Mouse (Mus musculus): ENCODE data around the gene Kazald1.

The Kazald1 gene

GRCm38 (mm10) chr19:45100486-45101270, 25.6 kb downstream of the Kazald1 start:
- H3K27me3 ChIP-seq (ENCODE audit: insufficient read depth, low read length) = peaks cover 42% of the 10 kb centered on the region
- H3K4me1 ChIP-seq (replicated peaks; ENCODE audit: low read depth, low read length) = peaks cover 35% of the 10 kb centered on the region
- no peaks in the 10 kb centered on the region for H3K36me3 ChIP-seq (ENCODE audit: insufficient read depth, low read length)
- H3K4me3 ChIP-seq (replicated peaks; ENCODE audit: low read length) = no peak overlapping the region
- H3K9me3 ChIP-seq (ENCODE audit: low read length) = no peaks in the 10 kb centered on the region
- no peak for TF ChIP-seq POU5F1 (IDR thresholded peaks at IDR 0.05; ENCODE audit: borderline replicate concordance, low read length)
- TF ChIP-seq CTCF (conservative IDR thresholded peaks at IDR 0.05; ENCODE audit: low read length) = peak; percentile 30

- Histone ChIP-seq H3K4me3 (replicated peaks; ENCODE audit: low read length) (no peak overlapping the region), H3K27me3 (ENCODE audit: insufficient read depth, low read length) (peaks cover 39% of the 10 kb centered on the region), H3K9me3 (ENCODE audit: low read length) (no peaks in the 10 kb centered on the region), H3K4me1 (replicated peaks; ENCODE audit: low read depth, low read length) (peaks cover 64% of the 10 kb centered on the region), H3K36me3 (ENCODE audit: insufficient read depth, low read length) (no peaks in the 10 kb centered on the region)
- TF ChIP-seq NANOG (IDR thresholded peaks at IDR 0.05; ENCODE audit: borderline replicate concordance, low read length) (no peak), CTCF (conservative IDR thresholded peaks at IDR 0.05; ENCODE audit: low read length) (no peak), POU5F1 (IDR thresholded peaks at IDR 0.05; ENCODE audit: borderline replicate concordance, low read length) (no peak)
Observed at GRCm38 (mm10) chr19:45105591-45105990, 30.6 kb downstream of the Kazald1 start.

GRCm38 (mm10) chr19:45106689-45107088, 31.6 kb downstream of the Kazald1 start:
- Histone ChIP-seq H3K4me3 (replicated peaks; ENCODE audit: low read length) (peak overlapping the region; percentile 17; the same call in 1 of the 2 replicates), H3K27me3 (ENCODE audit: insufficient read depth, low read length) (peaks cover 34% of the 10 kb centered on the region), H3K36me3 (ENCODE audit: insufficient read depth, low read length) (no peaks in the 10 kb centered on the region), H3K9me3 (ENCODE audit: low read length) (no peaks in the 10 kb centered on the region), H3K4me1 (replicated peaks; ENCODE audit: low read depth, low read length) (peaks cover 69% of the 10 kb centered on the region)
- TF ChIP-seq NANOG (IDR thresholded peaks at IDR 0.05; ENCODE audit: borderline replicate concordance, low read length) (no peak), CTCF (conservative IDR thresholded peaks at IDR 0.05; ENCODE audit: low read length) (no peak), POU5F1 (IDR thresholded peaks at IDR 0.05; ENCODE audit: borderline replicate concordance, low read length) (no peak)

GRCm38 (mm10) chr19:45110681-45111080, 35.6 kb downstream of the Kazald1 start:
- H3K27me3 ChIP-seq (ENCODE audit: insufficient read depth, low read length) = 0 out of 2 replicates have a peak, but pooled peaks cover 5% of the 10 kb centered on the region
- no peak overlapping the region for H3K4me3 ChIP-seq (replicated peaks; ENCODE audit: low read length)
- no peaks in the 10 kb centered on the region for H3K36me3 ChIP-seq (ENCODE audit: insufficient read depth, low read length)
- H3K4me1 ChIP-seq (replicated peaks; ENCODE audit: low read depth, low read length) = peaks cover 67% of the 10 kb centered on the region
- TF ChIP-seq NANOG (IDR thresholded peaks at IDR 0.05; ENCODE audit: borderline replicate concordance, low read length) (no peak), CTCF (conservative IDR thresholded peaks at IDR 0.05; ENCODE audit: low read length) (no peak), POU5F1 (IDR thresholded peaks at IDR 0.05; ENCODE audit: borderline replicate concordance, low read length) (no peak)
- H3K9me3 ChIP-seq (ENCODE audit: low read length) = no peaks in the 10 kb centered on the region

- no peaks in the 10 kb centered on the region for H3K9me3 ChIP-seq (ENCODE audit: low read length)
- 0 out of 2 replicates have a peak, but pooled peaks cover 5% of the 10 kb centered on the region for H3K27me3 ChIP-seq (ENCODE audit: insufficient read depth, low read length)
- H3K36me3 ChIP-seq (ENCODE audit: insufficient read depth, low read length) = no peaks in the 10 kb centered on the region
- peaks cover 53% of the 10 kb centered on the region for H3K4me1 ChIP-seq (replicated peaks; ENCODE audit: low read depth, low read length)
- TF ChIP-seq CTCF (conservative IDR thresholded peaks at IDR 0.05; ENCODE audit: low read length) = peak; percentile 77
- TF ChIP-seq NANOG (IDR thresholded peaks at IDR 0.05; ENCODE audit: borderline replicate concordance, low read length) = no peak
- H3K4me3 ChIP-seq (replicated peaks; ENCODE audit: low read length) = no peak overlapping the region
Observed at GRCm38 (mm10) chr19:45112444-45112843, 37.4 kb downstream of the Kazald1 start.

- TF ChIP-seq POU5F1 (IDR thresholded peaks at IDR 0.05; ENCODE audit: borderline replicate concordance, low read length) (no peak), NANOG (IDR thresholded peaks at IDR 0.05; ENCODE audit: borderline replicate concordance, low read length) (no peak), CTCF (conservative IDR thresholded peaks at IDR 0.05; ENCODE audit: low read length) (no peak)
- peak overlapping the region; percentile 66 for H3K4me3 ChIP-seq (replicated peaks; ENCODE audit: low read length)
- H3K27me3 ChIP-seq (ENCODE audit: insufficient read depth, low read length) = peaks cover 12% of the 10 kb centered on the region
- H3K36me3 ChIP-seq (ENCODE audit: insufficient read depth, low read length) = no peaks in the 10 kb centered on the region
- no peaks in the 10 kb centered on the region for H3K9me3 ChIP-seq (ENCODE audit: low read length)
- peaks cover 53% of the 10 kb centered on the region for H3K4me1 ChIP-seq (replicated peaks; ENCODE audit: low read depth, low read length)
Observed at GRCm38 (mm10) chr19:45113791-45114460, 38.9 kb downstream of the Kazald1 start.

GRCm38 (mm10) chr19:45114772-45115171, 39.7 kb downstream of the Kazald1 start:
- peaks cover 19% of the 10 kb centered on the region for H3K27me3 ChIP-seq (ENCODE audit: insufficient read depth, low read length)
- H3K4me1 ChIP-seq (replicated peaks; ENCODE audit: low read depth, low read length) = peaks cover 45% of the 10 kb centered on the region
- H3K9me3 ChIP-seq (ENCODE audit: low read length) = no peaks in the 10 kb centered on the region
- TF ChIP-seq POU5F1 (IDR thresholded peaks at IDR 0.05; ENCODE audit: borderline replicate concordance, low read length) (no peak), NANOG (IDR thresholded peaks at IDR 0.05; ENCODE audit: borderline replicate concordance, low read length) (no peak), CTCF (conservative IDR thresholded peaks at IDR 0.05; ENCODE audit: low read length) (no peak)
- no peaks in the 10 kb centered on the region for H3K36me3 ChIP-seq (ENCODE audit: insufficient read depth, low read length)
- no peak overlapping the region for H3K4me3 ChIP-seq (replicated peaks; ENCODE audit: low read length)

GRCm38 (mm10) chr19:45116798-45117197, 41.8 kb downstream of the Kazald1 start:
- H3K36me3 ChIP-seq (ENCODE audit: insufficient read depth, low read length) = no peaks in the 10 kb centered on the region
- TF ChIP-seq CTCF (conservative IDR thresholded peaks at IDR 0.05; ENCODE audit: low read length) = peak; percentile 24; the same call in 1 of the 2 replicates
- no peak for TF ChIP-seq NANOG (IDR thresholded peaks at IDR 0.05; ENCODE audit: borderline replicate concordance, low read length)
- H3K9me3 ChIP-seq (ENCODE audit: low read length) = no peaks in the 10 kb centered on the region
- peaks cover 32% of the 10 kb centered on the region for H3K4me1 ChIP-seq (replicated peaks; ENCODE audit: low read depth, low read length)
- no peak overlapping the region for H3K4me3 ChIP-seq (replicated peaks; ENCODE audit: low read length)
- H3K27me3 ChIP-seq (ENCODE audit: insufficient read depth, low read length) = peaks cover 37% of the 10 kb centered on the region
